ENCODE assay signal across 8 mouse cellular contexts in the genomic region with DNA sequence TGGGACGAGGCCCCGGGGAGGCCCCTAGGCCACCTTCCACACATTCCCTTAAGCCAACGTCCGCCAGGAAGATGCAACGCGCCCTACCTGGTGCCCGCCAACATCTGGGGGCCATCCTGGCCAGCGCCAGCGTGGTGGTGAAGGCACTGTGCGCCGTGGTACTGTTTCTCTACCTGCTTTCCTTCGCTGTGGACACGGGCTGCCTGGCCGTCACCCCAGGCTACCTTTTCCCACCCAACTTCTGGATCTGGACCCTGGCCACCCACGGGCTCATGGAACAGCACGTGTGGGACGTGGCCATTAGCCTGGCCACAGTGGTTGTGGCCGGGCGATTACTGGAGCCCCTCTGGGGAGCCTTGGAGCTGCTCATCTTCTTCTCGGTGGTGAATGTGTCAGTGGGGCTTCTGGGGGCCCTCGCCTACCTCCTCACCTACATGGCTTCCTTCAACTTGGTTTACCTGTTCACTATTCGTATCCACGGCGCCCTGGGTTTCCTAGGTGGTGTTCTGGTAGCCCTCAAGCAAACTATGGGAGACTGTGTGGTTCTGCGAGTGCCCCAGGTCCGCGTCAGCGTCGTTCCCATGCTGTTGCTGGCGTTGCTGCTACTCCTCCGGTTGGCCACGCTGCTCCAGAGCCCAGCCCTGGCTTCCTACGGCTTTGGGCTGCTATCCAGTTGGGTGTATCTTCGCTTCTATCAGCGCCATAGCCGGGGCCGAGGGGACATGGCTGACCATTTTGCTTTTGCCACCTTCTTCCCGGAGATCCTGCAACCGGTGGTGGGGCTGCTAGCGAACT. TPM values are rescaled to one million over a fixed set of nuclear protein-coding genes. Genes with fewer than 3 reads are reported as not detected.
DNase-seq lines count a peak whose midpoint lies in the region; ATAC-seq and TF ChIP-seq lines count a peak whose summit lies in the region.

No protein-coding gene starts in this region.

- H3K27me3 ChIP-seq in heart, embryonic 10.5 days (ENCODE audit: insufficient read depth, poor library complexity, severe bottlenecking), result 0 out of 2 replicates have a peak, but pooled peaks cover 2% of the 10 kb centered on the region
- H3K27me3 ChIP-seq in MEL (ENCODE audit: control insufficient read depth in 1 of 2, insufficient read depth in 2 of 2, low read length in 2 of 2), result no peaks in the 10 kb centered on the region
- H3K27me3 ChIP-seq in erythroblast, embryonic 14.5 days (ENCODE audit: control insufficient read depth), result peaks cover 3% of the 10 kb centered on the region; the same call in 1 of the 2 replicates
- no peaks in the 10 kb centered on the region for H3K27me3 ChIP-seq in intestine, embryonic 14.5 days (replicated peaks; ENCODE audit: control insufficient read depth, insufficient read depth, low read length)

- H3K4me2 ChIP-seq in intestine, embryonic 14.5 days (ENCODE audit: low read length), result peak overlapping the region; percentile 96

- DNase-seq in heart, embryonic 10.5 days (ENCODE audit: low spot score), result no peak
- DNase-seq in heart, postnatal 25 days (ENCODE audit: low spot score), result no peak
- DNase-seq in MEL (ENCODE audit: low read depth, low spot score) (peak; percentile 67), MN1 (ENCODE audit: low spot score) (no peak)
- DNase-seq in intestine, embryonic 14.5 days (ENCODE audit: low spot score), result no peak
- peak; percentile 42 to 51 for DNase-seq in lung, postnatal 4 days
- DNase-seq in yolk sac, embryonic 10.5 days (ENCODE audit: low spot score), result peak; percentile 36

- no peak for ATAC-seq in intestine, embryonic 14.5 days (replicated peaks; ENCODE audit: low FRiP score, low TSS enrichment, low read depth)

- H3K4me1 ChIP-seq in heart, embryonic 10.5 days, result peaks cover 36% of the 10 kb centered on the region
- H3K4me1 ChIP-seq in MEL (ENCODE audit: control insufficient read depth in 1 of 2, insufficient read depth in 2 of 2, low read length in 2 of 2), result peaks cover 0 to 20% of the 10 kb centered on the region in 2 experiments; a peak in 1 of 4 replicates
- peaks cover 55% of the 10 kb centered on the region for H3K4me1 ChIP-seq in erythroblast, embryonic 14.5 days (ENCODE audit: control insufficient read depth)
- peaks cover 21% of the 10 kb centered on the region for H3K4me1 ChIP-seq in intestine, embryonic 14.5 days (replicated peaks; ENCODE audit: control insufficient read depth, insufficient read depth, low read length)

- TF ChIP-seq RAD21 in MEL (IDR thresholded peaks at IDR 0.05; ENCODE audit: low read depth, low read length), result no peak

- H3K4me3 ChIP-seq in heart, embryonic 10.5 days, result peak overlapping the region; percentile 88
- H3K4me3 ChIP-seq in MEL (ENCODE audit: control insufficient read depth in 1 of 2, insufficient read depth in 1 of 2, low read depth in 2 of 2, low read length in 2 of 2), result peak overlapping the region; percentile 78 to 87
- peak overlapping the region; percentile 70 for H3K4me3 ChIP-seq in erythroblast, embryonic 14.5 days (replicated peaks)
- peak overlapping the region; percentile 78 for H3K4me3 ChIP-seq in intestine, embryonic 14.5 days (ENCODE audit: low read depth, low read length)

- TF ChIP-seq EP300 in MEL (IDR thresholded peaks at IDR 0.05; ENCODE audit: low read depth in 1 of 2, low read length in 2 of 2), result no peak

- no peak for TF ChIP-seq POLR2A in MEL (IDR thresholded peaks at IDR 0.05; ENCODE audit: control insufficient read depth in 1 of 2, insufficient read depth in 1 of 2, low read depth in 1 of 2, low read length in 2 of 2, poor library complexity in 1 of 2)

- peak overlapping the region; percentile 92 for H3K27ac ChIP-seq in heart, embryonic 10.5 days
- peak overlapping the region; percentile 48 for H3K27ac ChIP-seq in MEL (ENCODE audit: control insufficient read depth, low read depth, low read length)
- H3K27ac ChIP-seq in intestine, embryonic 14.5 days (ENCODE audit: low read depth), result peak overlapping the region; percentile 67

- intact Hi-C loops in heart, postnatal 25 days (cut with DNase I), result no loop called here

- H3K79me2 ChIP-seq in MEL (ENCODE audit: control insufficient read depth, insufficient read depth, low read length, poor library complexity), result peaks cover 40% of the 10 kb centered on the region

- H3K9me3 ChIP-seq in heart, embryonic 10.5 days, result no peaks in the 10 kb centered on the region
- no peaks in the 10 kb centered on the region for H3K9me3 ChIP-seq in MEL (replicated peaks; ENCODE audit: insufficient read depth, low read length)
- no peaks in the 10 kb centered on the region for H3K9me3 ChIP-seq in erythroblast, embryonic 14.5 days (ENCODE audit: control insufficient read depth, low read length)
- no peaks in the 10 kb centered on the region for H3K9me3 ChIP-seq in intestine, embryonic 14.5 days (ENCODE audit: control insufficient read depth, low read length)

- H3K36me3 ChIP-seq in heart, embryonic 10.5 days, result peaks cover 31% of the 10 kb centered on the region
- peaks cover 0 to 7% of the 10 kb centered on the region in 2 experiments; a peak in 2 of 4 replicates for H3K36me3 ChIP-seq in MEL (ENCODE audit: control insufficient read depth in 1 of 2, insufficient read depth in 2 of 2, low read length in 2 of 2)
- peaks cover 39% of the 10 kb centered on the region for H3K36me3 ChIP-seq in erythroblast, embryonic 14.5 days (ENCODE audit: control insufficient read depth)
- peaks cover 30% of the 10 kb centered on the region for H3K36me3 ChIP-seq in intestine, embryonic 14.5 days (ENCODE audit: control insufficient read depth, insufficient read depth, low read length)

- no peak for TF ChIP-seq CTCF in MEL (IDR thresholded peaks at IDR 0.05 in 2 of 3, conservative IDR thresholded peaks at IDR 0.05 in 1 of 3; ENCODE audit: control insufficient read depth in 1 of 3, insufficient read depth in 1 of 3, low read depth in 2 of 3, low read length in 3 of 3, poor library complexity in 1 of 3, severe bottlenecking in 1 of 3)

- peak overlapping the region; percentile 87 for H3K9ac ChIP-seq in MEL (ENCODE audit: control insufficient read depth, low read depth, low read length, poor library complexity, severe bottlenecking)
- peak overlapping the region; percentile 87 for H3K9ac ChIP-seq in intestine, embryonic 14.5 days (ENCODE audit: low read length)

- 1% methylated on average over 40 of the region's 40 CpGs for WGBS in heart, embryonic 10.5 days
- WGBS in intestine, embryonic 14.5 days, result under 1% methylated on average over 40 of the region's 40 CpGs

TF ChIP-seq in MEL, 35 proteins besides CTCF, POLR2A, EP300 and RAD21 (continues in another document):
- no peak for TF ChIP-seq SMC3 (IDR thresholded peaks at IDR 0.05; ENCODE audit: low read depth, low read length)
- no peak for TF ChIP-seq USF2 (IDR thresholded peaks at IDR 0.05; ENCODE audit: borderline replicate concordance in 1 of 2, insufficient read depth in 1 of 2, low read depth in 1 of 2, low read length in 2 of 2)
- TF ChIP-seq ZC3H11A (IDR thresholded peaks at IDR 0.05; ENCODE audit: low read depth, low read length), result no peak
- peak; percentile 65 for TF ChIP-seq MXI1 (IDR thresholded peaks at IDR 0.05; ENCODE audit: low read depth, low read length)
- TF ChIP-seq ZNF384 (IDR thresholded peaks at IDR 0.05; ENCODE audit: low read depth, low read length), result no peak
- TF ChIP-seq ELF1 (IDR thresholded peaks at IDR 0.05; ENCODE audit: low read depth, low read length), result no peak

RNA-seq across cellular contexts. Expression of gene Tmem115, which starts 0.9 kb away (rescaled TPM):
- polyA plus RNA-seq in heart, embryonic 10.5 days (2016; fragmentation: Nextera tagmentation; extraction: Ambion mirVana), result 42.7 and 46.8 TPM in 2 replicates
- 10 to 100 TPM; 20.6 to 21.4 TPM for total RNA-seq in heart, postnatal 25 days (2021)
- 26.0 and 34.6 TPM in 2 replicates for total RNA-seq in MEL (2012; rRNA removed)
- polyA plus RNA-seq in MEL (2012; ENCODE audit: insufficient read depth in 1 of 2, insufficient read length in 2 of 2, low read depth in 1 of 2, low replicate concordance in 2 of 2, missing spikeins in 1 of 2), result 10 to 100 TPM in 1 of 2 experiments, not detected in 1; 39.3 TPM
- 0.88 and 0.99 TPM in 2 replicates for polyA plus RNA-seq in erythroblast, embryonic 14.5 days (2012)
- 46.7 and 47.6 TPM in 2 replicates for polyA plus RNA-seq in intestine, embryonic 14.5 days (2014; fragmentation: Nextera tagmentation; extraction: Ambion mirVana)

RNA-seq across cellular contexts. Expression of gene Cyb561d2, which starts 7.4 kb away (rescaled TPM):
- polyA plus RNA-seq in heart, embryonic 10.5 days (2016; fragmentation: Nextera tagmentation; extraction: Ambion mirVana), result 24.1 and 24.5 TPM in 2 replicates
- 1 to 10 TPM; 3.1 to 3.5 TPM for total RNA-seq in heart, postnatal 25 days (2021)
- total RNA-seq in MEL (2012; rRNA removed), result 38.1 and 38.3 TPM in 2 replicates
- 10 to 100 TPM in 1 of 2 experiments, not detected in 1; 37.8 TPM for polyA plus RNA-seq in MEL (2012; ENCODE audit: insufficient read depth in 1 of 2, insufficient read length in 2 of 2, low read depth in 1 of 2, low replicate concordance in 2 of 2, missing spikeins in 1 of 2)
- polyA plus RNA-seq in erythroblast, embryonic 14.5 days (2012), result 0.06 and 0.29 TPM in 2 replicates
- 27.1 and 30.8 TPM in 2 replicates for polyA plus RNA-seq in intestine, embryonic 14.5 days (2014; fragmentation: Nextera tagmentation; extraction: Ambion mirVana)

RNA-seq across cellular contexts. Expression of gene Nprl2, which starts 7.4 kb away (rescaled TPM):
- polyA plus RNA-seq in heart, embryonic 10.5 days (2016; fragmentation: Nextera tagmentation; extraction: Ambion mirVana), result 28.3 and 33.1 TPM in 2 replicates
- total RNA-seq in heart, postnatal 25 days (2021), result 10 to 100 TPM; 17.3 to 18.9 TPM
- 23.2 and 25.4 TPM in 2 replicates for total RNA-seq in MEL (2012; rRNA removed)
- 10 to 100 TPM in 1 of 2 experiments, not detected in 1; 30.2 TPM for polyA plus RNA-seq in MEL (2012; ENCODE audit: insufficient read depth in 1 of 2, insufficient read length in 2 of 2, low read depth in 1 of 2, low replicate concordance in 2 of 2, missing spikeins in 1 of 2)
- polyA plus RNA-seq in erythroblast, embryonic 14.5 days (2012), result 0.03 and 0.25 TPM in 2 replicates
- 34.8 and 42.2 TPM in 2 replicates for polyA plus RNA-seq in intestine, embryonic 14.5 days (2014; fragmentation: Nextera tagmentation; extraction: Ambion mirVana)

RNA-seq across cellular contexts. Expression of gene Zmynd10, which starts 12.5 kb away (rescaled TPM):
- 0.17 TPM in 1 of 2 replicates, not detected in the other for polyA plus RNA-seq in heart, embryonic 10.5 days (2016; fragmentation: Nextera tagmentation; extraction: Ambion mirVana)
- total RNA-seq in heart, postnatal 25 days (2021), result not detected
- 0.26 and 0.31 TPM in 2 replicates for total RNA-seq in MEL (2012; rRNA removed)
- under 1 TPM in 1 of 2 experiments, not detected in 1; 0.85 TPM for polyA plus RNA-seq in MEL (2012; ENCODE audit: insufficient read depth in 1 of 2, insufficient read length in 2 of 2, low read depth in 1 of 2, low replicate concordance in 2 of 2, missing spikeins in 1 of 2)
- polyA plus RNA-seq in erythroblast, embryonic 14.5 days (2012), result 0.13 TPM in 1 of 2 replicates, not detected in the other
- polyA plus RNA-seq in intestine, embryonic 14.5 days (2014; fragmentation: Nextera tagmentation; extraction: Ambion mirVana), result 0.54 TPM in 1 of 2 replicates, not detected in the other

RNA-seq across cellular contexts. Expression of gene Rassf1, which starts 16.8 kb away (rescaled TPM):
- polyA plus RNA-seq in heart, embryonic 10.5 days (2016; fragmentation: Nextera tagmentation; extraction: Ambion mirVana), result 50.5 and 51.7 TPM in 2 replicates
- 10 to 100 TPM; 12.1 to 16.7 TPM for total RNA-seq in heart, postnatal 25 days (2021)
- 40.6 and 48.0 TPM in 2 replicates for total RNA-seq in MEL (2012; rRNA removed)
- polyA plus RNA-seq in MEL (2012; ENCODE audit: insufficient read depth in 1 of 2, insufficient read length in 2 of 2, low read depth in 1 of 2, low replicate concordance in 2 of 2, missing spikeins in 1 of 2), result 10 to 100 TPM in 1 of 2 experiments, not detected in 1; 56.9 TPM
- polyA plus RNA-seq in erythroblast, embryonic 14.5 days (2012), result 1.9 and 2.0 TPM in 2 replicates
- polyA plus RNA-seq in intestine, embryonic 14.5 days (2014; fragmentation: Nextera tagmentation; extraction: Ambion mirVana), result 54.4 and 59.9 TPM in 2 replicates

Comparison
In these comparisons a context has a peak if more than half of its experiments do, and no peak if none do; other contexts are left out.
1. DNase-seq: peak in MEL (single experiment), lung, postnatal 4 days (2 of 2) and yolk sac, embryonic 10.5 days (single experiment); none in heart, embryonic 10.5 days (single experiment), heart, postnatal 25 days (single experiment), intestine, embryonic 14.5 days (single experiment) and MN1 (single experiment).
2. RNA of gene Tmem115, which starts 0.9 kb away (polyA plus RNA-seq): 46.7 to 47.6 TPM in intestine, embryonic 14.5 days, 42.7 to 46.8 TPM in heart, embryonic 10.5 days and 39.3 TPM in MEL; 0.88 to 0.99 TPM in erythroblast, embryonic 14.5 days; every median in the first group is over 10 times any median in the second.
3. RNA of gene Nprl2, which starts 7.4 kb away (polyA plus RNA-seq): 30.2 TPM in MEL, 34.8 to 42.2 TPM in intestine, embryonic 14.5 days and 28.3 to 33.1 TPM in heart, embryonic 10.5 days; 0.03 to 0.25 TPM in erythroblast, embryonic 14.5 days; every median in the first group is over 10 times any median in the second.
4. Peak in every context shown above with its lines, with median percentiles within 50 percentile points of each other: H3K27ac ChIP-seq and H3K4me3 ChIP-seq.